Mouse (Mus musculus): ENCODE measurements around the gene Ctsq. TPM values are rescaled to one million over a fixed set of nuclear protein-coding genes. Genes with fewer than 3 reads are reported as not detected.
"Not testable (repeated sequence)": the region's sequence is repeated elsewhere in the genome, so short reads cannot be mapped to it uniquely, and the experiment has no call there.

Ctsq gene
- polyA plus RNA-seq (2016; fragmentation: Nextera tagmentation; extraction: Ambion mirVana) = not detected in 2 replicates

DNA sequence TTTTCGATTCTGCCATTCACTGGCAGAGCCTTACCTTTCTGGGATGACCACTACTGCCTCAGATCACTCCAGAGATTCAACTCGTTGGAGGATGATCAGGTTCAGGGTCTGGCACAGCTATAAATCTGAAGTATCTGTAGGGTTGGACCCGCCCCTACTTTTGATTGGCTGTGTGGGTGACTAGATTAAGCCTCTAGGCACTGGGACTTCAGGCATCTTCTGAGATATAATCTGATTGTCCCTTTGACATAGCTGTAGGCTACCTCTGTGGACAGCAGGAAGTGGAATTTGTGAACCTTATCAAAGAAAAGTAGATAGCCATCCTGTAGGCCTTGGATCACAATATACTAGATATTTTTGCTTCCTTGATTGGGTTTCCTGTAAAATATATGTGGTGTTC is at the start of gene Ctsq:
Ctsq (minus strand) TSS at position 101 of the 400 bp plus-strand sequence.
- no peak for ATAC-seq (ENCODE audit: low FRiP score, low read depth)
- Histone ChIP-seq H3K4me1 (no peaks in the 10 kb centered on the region), H3K4me3 (no peak within 1 kb of the TSS), H3K9me3 (peaks cover 24% of the 10 kb centered on the region), H3K27me3 (no peaks in the 10 kb centered on the region), H3K36me3 (no peaks in the 10 kb centered on the region), H3K4me2 (replicated peaks) (no peak within 1 kb of the TSS), H3K9ac (replicated peaks) (no peak within 1 kb of the TSS), H3K27ac (replicated peaks) (no peak within 1 kb of the TSS)
- WGBS = 58% methylated on average over 3 of the region's 3 CpGs

DNA sequence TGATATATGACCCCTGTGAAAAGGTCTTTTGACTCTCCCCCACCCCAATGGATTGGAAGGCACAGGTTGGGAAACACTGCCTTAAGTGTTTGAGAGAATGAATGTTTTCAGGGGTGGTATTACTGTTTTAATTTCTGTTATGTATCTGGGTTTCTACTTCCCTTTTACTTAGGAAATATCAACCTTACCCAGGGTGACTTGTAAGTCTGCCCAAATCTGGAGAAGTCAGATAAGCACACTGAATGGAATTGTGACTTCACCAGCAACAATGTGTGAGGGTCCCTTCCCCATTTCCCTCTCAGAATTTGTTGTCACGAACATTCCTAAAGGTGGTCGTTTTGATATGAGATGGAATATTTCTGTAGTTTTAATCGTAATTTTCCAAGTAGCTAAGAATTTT is 17.6 kb downstream of the Ctsq start:
- H3K27me3 ChIP-seq = no peaks in the 10 kb centered on the region
- H3K4me1 ChIP-seq = no peaks in the 10 kb centered on the region
- no peak overlapping the region for H3K9ac ChIP-seq (replicated peaks)
- H3K9me3 ChIP-seq = peaks cover 37% of the 10 kb centered on the region
- H3K27ac ChIP-seq (replicated peaks) = no peak overlapping the region
- H3K4me3 ChIP-seq = no peak overlapping the region
- ATAC-seq (ENCODE audit: low FRiP score, low read depth) = no peak
- no peak overlapping the region for H3K4me2 ChIP-seq (replicated peaks)
- WGBS = 81% methylated on average over 3 of the region's 3 CpGs
- no peaks in the 10 kb centered on the region for H3K36me3 ChIP-seq

DNA sequence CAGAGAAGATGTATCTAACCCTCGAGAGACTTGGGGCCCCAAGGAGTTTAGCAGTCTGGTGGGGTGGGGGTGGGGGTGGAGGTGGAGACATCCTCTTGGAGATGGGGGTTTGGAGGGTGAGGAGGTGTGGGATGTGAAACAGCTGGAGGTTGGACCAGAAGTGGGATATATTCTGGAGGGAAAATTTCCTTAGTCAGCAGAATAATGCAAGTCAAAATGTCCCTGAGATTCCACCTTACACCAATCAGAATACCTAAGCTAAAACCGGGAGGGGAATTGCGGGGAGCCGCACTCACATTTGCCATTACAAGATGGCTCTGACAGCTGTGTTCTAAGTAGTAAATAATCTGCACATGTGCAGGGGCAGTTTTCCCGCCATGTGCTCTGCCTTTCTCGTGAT is 18.6 kb downstream of the Ctsq start:
- Histone ChIP-seq H3K4me2 (replicated peaks) (no peak overlapping the region), H3K27ac (replicated peaks) (no peak overlapping the region), H3K9me3 (peaks cover 40% of the 10 kb centered on the region), H3K36me3 (no peaks in the 10 kb centered on the region), H3K4me1 (no peaks in the 10 kb centered on the region), H3K27me3 (no peaks in the 10 kb centered on the region), H3K9ac (replicated peaks) (no peak overlapping the region), H3K4me3 (no peak overlapping the region)
- ATAC-seq (ENCODE audit: low FRiP score, low read depth) = no peak
- WGBS = 74% methylated on average over 5 of the region's 6 CpGs

DNA sequence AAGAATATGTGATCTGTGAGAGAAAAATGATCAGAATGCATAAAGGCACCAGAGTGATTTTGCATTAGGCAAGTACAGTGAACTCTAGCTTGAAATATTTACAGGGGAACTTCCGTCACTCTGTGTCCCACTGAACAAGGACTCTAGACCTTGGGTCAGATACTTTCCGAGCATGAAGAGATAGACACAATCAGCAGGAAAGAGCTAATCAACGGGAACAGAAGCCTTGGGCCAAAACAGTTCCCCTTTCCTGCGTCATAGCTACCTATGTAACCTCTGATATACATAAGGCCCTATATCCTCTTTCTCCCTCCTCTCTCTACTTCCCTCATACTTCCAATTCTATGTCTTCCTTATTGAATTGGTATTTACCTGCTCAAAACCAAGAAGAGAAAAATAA is 30.3 kb downstream of the Ctsq start:
- no peak overlapping the region for H3K4me3 ChIP-seq
- H3K27ac ChIP-seq (replicated peaks) = no peak overlapping the region
- H3K27me3 ChIP-seq = no peaks in the 10 kb centered on the region
- no peak for ATAC-seq (ENCODE audit: low FRiP score, low read depth)
- no peak overlapping the region for H3K4me2 ChIP-seq (replicated peaks)
- no peaks in the 10 kb centered on the region for H3K4me1 ChIP-seq
- H3K9ac ChIP-seq (replicated peaks) = no peak overlapping the region
- WGBS = 81% methylated on average over 4 of the region's 4 CpGs
- H3K9me3 ChIP-seq = peaks cover 40% of the 10 kb centered on the region
- no peaks in the 10 kb centered on the region for H3K36me3 ChIP-seq

- Histone ChIP-seq H3K4me1 (no peaks in the 10 kb centered on the region), H3K4me3 (no peak within 1 kb of the TSS), H3K27ac (replicated peaks) (no peak within 1 kb of the TSS), H3K36me3 (no peaks in the 10 kb centered on the region), H3K9me3 (peaks cover 29% of the 10 kb centered on the region), H3K27me3 (no peaks in the 10 kb centered on the region), H3K9ac (replicated peaks) (no peak within 1 kb of the TSS), H3K4me2 (replicated peaks) (no peak within 1 kb of the TSS)
- no peak for ATAC-seq (ENCODE audit: low FRiP score, low read depth)
- 74% methylated on average over 3 of the region's 3 CpGs for WGBS
Observed at GRCm38 (mm10) chr13:61005859-61006258, 34.6 kb downstream of the Ctsq start, which contains the start of gene Ctsj. TSS of gene Ctsj (minus strand) at chr13:61005959.

- no peak overlapping the region for H3K4me2 ChIP-seq (replicated peaks)
- H3K27ac ChIP-seq (replicated peaks) = no peak overlapping the region
- no peak for ATAC-seq (ENCODE audit: low FRiP score, low read depth)
- H3K9me3 ChIP-seq = peaks cover 32% of the 10 kb centered on the region
- H3K36me3 ChIP-seq = no peaks in the 10 kb centered on the region
- no peak overlapping the region for H3K9ac ChIP-seq (replicated peaks)
- no peaks in the 10 kb centered on the region for H3K4me1 ChIP-seq
- no peak overlapping the region for H3K4me3 ChIP-seq
- 55% methylated on average over 2 of the region's 2 CpGs for WGBS
- H3K27me3 ChIP-seq = no peaks in the 10 kb centered on the region
Observed at GRCm38 (mm10) chr13:60997600-60997999, 42.8 kb downstream of the Ctsq start.

DNA sequence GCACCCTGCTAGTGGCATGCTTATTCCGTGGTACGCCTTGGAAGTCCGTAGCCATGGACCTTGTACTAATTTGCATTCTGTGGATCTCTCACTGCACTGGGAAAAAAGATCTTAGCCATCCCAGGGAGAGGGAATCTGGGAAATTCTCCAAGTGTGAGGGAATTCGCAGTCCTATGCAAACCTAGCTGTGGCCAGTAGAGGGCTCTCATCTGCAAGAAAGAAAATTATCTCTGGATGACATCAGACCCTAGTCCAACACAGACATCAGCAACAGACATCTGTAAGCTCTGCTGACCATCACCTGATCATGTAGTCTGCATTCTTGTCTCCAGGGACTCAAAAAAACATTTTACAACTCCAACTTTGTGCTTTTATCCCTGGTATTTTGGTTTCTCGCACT is 53.5 kb downstream of the Ctsq start:
- ATAC-seq (ENCODE audit: low FRiP score, low read depth); H3K27ac ChIP-seq (replicated peaks); H3K36me3 ChIP-seq; H3K4me1 ChIP-seq; H3K9ac ChIP-seq (replicated peaks); H3K4me3 ChIP-seq; H3K27me3 ChIP-seq; H3K4me2 ChIP-seq (replicated peaks); H3K9me3 ChIP-seq: not testable (repeated sequence)
- WGBS = 75% methylated on average over 5 of the region's 5 CpGs

Other genes with a start within 250 kb of the Ctsq start
- gene Ctsll3, start 237.8 kb downstream of the Ctsq start, polyA plus RNA-seq (2016; fragmentation: Nextera tagmentation; extraction: Ambion mirVana) = not detected in 2 replicates
- 0.17 TPM in 1 of 2 replicates, not detected in the other for gene 4930486L24Rik, start 176.2 kb downstream of the Ctsq start, polyA plus RNA-seq (2016; fragmentation: Nextera tagmentation; extraction: Ambion mirVana)
- gene Gm49392, start 143.7 kb downstream of the Ctsq start, polyA plus RNA-seq (2016; fragmentation: Nextera tagmentation; extraction: Ambion mirVana) = not detected in 2 replicates
- 2.0 and 2.7 TPM in 2 replicates for gene Ctla2b, start 143.2 kb downstream of the Ctsq start, polyA plus RNA-seq (2016; fragmentation: Nextera tagmentation; extraction: Ambion mirVana)
- not detected in 2 replicates for gene Tpbpb, start 135.8 kb downstream of the Ctsq start, polyA plus RNA-seq (2016; fragmentation: Nextera tagmentation; extraction: Ambion mirVana)
- not detected in 2 replicates for gene Gm49393, start 105.0 kb downstream of the Ctsq start, polyA plus RNA-seq (2016; fragmentation: Nextera tagmentation; extraction: Ambion mirVana)
- 1.4 TPM in 1 of 2 replicates, not detected in the other for gene Gm49391, start 104.1 kb downstream of the Ctsq start, polyA plus RNA-seq (2016; fragmentation: Nextera tagmentation; extraction: Ambion mirVana)
- 10.8 and 12.0 TPM in 2 replicates for gene Ctla2a, start 104.0 kb downstream of the Ctsq start, polyA plus RNA-seq (2016; fragmentation: Nextera tagmentation; extraction: Ambion mirVana)
- gene Tpbpa, start 98.6 kb downstream of the Ctsq start, polyA plus RNA-seq (2016; fragmentation: Nextera tagmentation; extraction: Ambion mirVana) = not detected in 2 replicates
- not detected in 2 replicates for gene Ctsj, start 34.7 kb downstream of the Ctsq start, polyA plus RNA-seq (2016; fragmentation: Nextera tagmentation; extraction: Ambion mirVana)
- not detected in 2 replicates for gene Ctsr, start 123.6 kb upstream of the Ctsq start, polyA plus RNA-seq (2016; fragmentation: Nextera tagmentation; extraction: Ambion mirVana)
- gene Cts6, start 162.8 kb upstream of the Ctsq start, polyA plus RNA-seq (2016; fragmentation: Nextera tagmentation; extraction: Ambion mirVana) = not detected in 2 replicates
- gene Cts8, start 214.7 kb upstream of the Ctsq start, polyA plus RNA-seq (2016; fragmentation: Nextera tagmentation; extraction: Ambion mirVana) = not detected in 2 replicates
- gene Gm49398, start 248.2 kb upstream of the Ctsq start, polyA plus RNA-seq (2016; fragmentation: Nextera tagmentation; extraction: Ambion mirVana) = not detected in 2 replicates